8 mouse cellular contexts compared by ENCODE assay signal in the genomic region with DNA sequence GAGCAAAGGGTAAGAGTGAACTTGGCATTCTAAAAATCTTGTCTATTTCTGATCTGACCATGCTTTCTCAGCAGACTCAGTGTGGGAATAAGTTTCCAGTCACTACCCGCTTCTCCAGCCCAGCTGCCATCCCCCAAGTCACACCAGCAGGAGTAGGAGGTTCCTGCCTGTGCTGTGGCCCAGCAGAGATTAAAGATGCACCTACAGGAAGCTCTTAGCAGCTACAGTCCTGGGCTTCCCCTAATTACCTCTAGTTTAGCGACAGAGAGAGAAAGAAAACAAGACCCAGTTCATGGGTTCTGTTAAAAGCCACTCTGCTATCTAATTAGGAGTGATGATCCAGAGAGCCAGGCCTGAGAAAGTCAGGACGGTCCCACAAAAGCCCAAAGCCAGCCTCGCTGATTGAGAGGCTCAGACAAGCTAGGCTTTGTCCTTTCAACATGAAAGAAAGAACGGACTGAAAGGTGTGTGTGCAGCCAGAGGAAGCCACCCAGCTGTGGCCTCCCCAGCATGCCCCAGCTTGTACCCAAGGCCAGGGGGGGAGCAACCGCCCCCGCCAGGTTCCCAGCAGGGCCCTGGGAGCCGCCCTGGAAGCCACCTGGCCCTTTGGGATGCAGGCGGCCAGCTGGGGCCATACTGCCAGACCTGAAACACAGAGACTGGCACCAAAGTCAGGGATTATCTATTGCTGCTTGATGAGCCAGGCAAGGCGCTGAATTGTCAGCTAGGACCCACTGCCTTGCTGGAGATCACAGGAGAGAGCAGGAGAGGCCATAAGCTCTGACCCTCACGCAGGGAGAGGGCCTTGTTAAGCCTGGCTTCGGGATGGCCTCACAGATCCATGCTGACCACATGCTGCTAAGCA. TPM values are rescaled to one million over a fixed set of nuclear protein-coding genes. Genes with fewer than 3 reads are reported as not detected.
DNase-seq lines count a peak whose midpoint lies in the region; ATAC-seq lines count a peak whose summit lies in the region.
"Had no signal": no experiment of that assay in that cellular context is flagged by ENCODE, and none has a peak within 500 bp of the region (broad histone marks: within the 10 kb centered on the region; RNA-seq: fewer than 3 reads in every experiment).

No protein-coding gene starts in this region.

- DNase-seq in thymus, postnatal 4 days, result peak; percentile 45
- DNase-seq in thymus, postnatal 25 days, result no peak
- peak; percentile 57 for DNase-seq in limb, embryonic 10.5 days (ENCODE audit: low spot score)
- no peak for DNase-seq in gastrocnemius, postnatal 10 days
- DNase-seq in ovary, adult 18-20 months (ENCODE audit: low spot score), result no peak
- DNase-seq: liver, embryonic 13.5 days had no signal

- no peaks in the 10 kb centered on the region for H3K9me3 ChIP-seq in forebrain, embryonic 12.5 days
- H3K9me3 ChIP-seq in limb, embryonic 10.5 days (replicated peaks), result no peaks in the 10 kb centered on the region
- no peaks in the 10 kb centered on the region for H3K9me3 ChIP-seq in stomach, embryonic 16.5 days (replicated peaks; ENCODE audit: control insufficient read depth, low read length)
- H3K9me3 ChIP-seq: liver, embryonic 13.5 days had no signal

- H3K4me1 ChIP-seq in forebrain, embryonic 12.5 days, result peaks cover 78% of the 10 kb centered on the region
- peaks cover 96% of the 10 kb centered on the region for H3K4me1 ChIP-seq in limb, embryonic 10.5 days
- peaks cover 49% of the 10 kb centered on the region for H3K4me1 ChIP-seq in stomach, embryonic 16.5 days (ENCODE audit: control insufficient read depth, insufficient read depth, low read length)

- H3K27ac ChIP-seq in forebrain, embryonic 12.5 days, result peak overlapping the region; percentile 81
- peak overlapping the region; percentile 91 for H3K27ac ChIP-seq in limb, embryonic 10.5 days
- H3K27ac ChIP-seq in stomach, embryonic 16.5 days (ENCODE audit: low read length), result peak overlapping the region; percentile 72
- H3K27ac ChIP-seq: liver, embryonic 13.5 days had no signal

- peak overlapping the region; percentile 18 for H3K9ac ChIP-seq in forebrain, embryonic 12.5 days
- peak overlapping the region; percentile 79; the same call in 1 of the 2 replicates for H3K9ac ChIP-seq in stomach, embryonic 16.5 days (ENCODE audit: low read length)
- H3K9ac ChIP-seq: liver, embryonic 13.5 days had no signal

- peaks cover 95% of the 10 kb centered on the region for H3K27me3 ChIP-seq in forebrain, embryonic 12.5 days
- H3K27me3 ChIP-seq in limb, embryonic 10.5 days (ENCODE audit: low read depth, poor library complexity, severe bottlenecking), result peaks cover 51% of the 10 kb centered on the region
- H3K27me3 ChIP-seq in stomach, embryonic 16.5 days (ENCODE audit: control insufficient read depth, insufficient read depth, low read length), result 0 out of 2 replicates have a peak, but pooled peaks cover 4% of the 10 kb centered on the region

- peak overlapping the region; percentile 49 for H3K4me3 ChIP-seq in forebrain, embryonic 12.5 days (replicated peaks)
- H3K4me3 ChIP-seq in limb, embryonic 10.5 days, result peak overlapping the region; percentile 72
- H3K4me3 ChIP-seq in stomach, embryonic 16.5 days (replicated peaks; ENCODE audit: low read length), result peak overlapping the region; percentile 68
- H3K4me3 ChIP-seq: liver, embryonic 13.5 days had no signal

- peak overlapping the region; percentile 72 for H3K4me2 ChIP-seq in forebrain, embryonic 12.5 days
- H3K4me2 ChIP-seq in stomach, embryonic 16.5 days (ENCODE audit: low read depth, low read length), result peak overlapping the region; percentile 99

- H3K36me3 ChIP-seq in forebrain, embryonic 12.5 days (replicated peaks), result no peaks in the 10 kb centered on the region
- no peaks in the 10 kb centered on the region for H3K36me3 ChIP-seq in limb, embryonic 10.5 days
- no peaks in the 10 kb centered on the region for H3K36me3 ChIP-seq in stomach, embryonic 16.5 days (ENCODE audit: control insufficient read depth, insufficient read depth, low read length)
- H3K36me3 ChIP-seq: liver, embryonic 13.5 days had no signal

- no peak for ATAC-seq in forebrain, embryonic 12.5 days (ENCODE audit: low FRiP score)
- ATAC-seq in stomach, embryonic 16.5 days (ENCODE audit: insufficient read depth, low FRiP score), result no peak

- WGBS in forebrain, embryonic 12.5 days, result 5% methylated on average over 12 of the region's 12 CpGs
- 5% methylated on average over 12 of the region's 12 CpGs for WGBS in limb, embryonic 10.5 days
- WGBS in stomach, embryonic 16.5 days, result 53% methylated on average over 12 of the region's 12 CpGs

RNA-seq across cellular contexts. Expression of gene Bmp7, which starts 2.6 kb away (rescaled TPM):
- polyA plus RNA-seq in forebrain, embryonic 12.5 days (2016; fragmentation: Nextera tagmentation; extraction: Ambion mirVana), result 9.5 and 13.2 TPM in 2 replicates
- polyA plus RNA-seq in limb, embryonic 10.5 days (2016; fragmentation: Nextera tagmentation; extraction: Ambion mirVana), result 31.3 and 39.5 TPM in 2 replicates
- 15.5 and 15.7 TPM in 2 replicates for polyA plus RNA-seq in stomach, embryonic 16.5 days (2015; fragmentation: Nextera tagmentation; extraction: Ambion mirVana)
- total RNA-seq in gastrocnemius, postnatal 10 days (2021), result 1 to 10 TPM; 1.6 to 2.4 TPM

RNA-seq across cellular contexts. Expression of gene Spo11, which starts 39.9 kb away (rescaled TPM):
- 0.27 and 1.0 TPM in 2 replicates for polyA plus RNA-seq in forebrain, embryonic 12.5 days (2016; fragmentation: Nextera tagmentation; extraction: Ambion mirVana)
- 0.36 and 0.79 TPM in 2 replicates for polyA plus RNA-seq in limb, embryonic 10.5 days (2016; fragmentation: Nextera tagmentation; extraction: Ambion mirVana)
- 0.44 and 0.86 TPM in 2 replicates for polyA plus RNA-seq in stomach, embryonic 16.5 days (2015; fragmentation: Nextera tagmentation; extraction: Ambion mirVana)
- not detected for total RNA-seq in gastrocnemius, postnatal 10 days (2021)

Comparison
In these comparisons a context has a peak if more than half of its experiments do, and no peak if none do; other contexts are left out.
1. DNase-seq: peak in thymus, postnatal 4 days (single experiment) and limb, embryonic 10.5 days (single experiment); none in thymus, postnatal 25 days (single experiment), gastrocnemius, postnatal 10 days (single experiment) and ovary, adult 18-20 months (single experiment).
2. Peak in every context shown above with its lines, with median percentiles within 50 percentile points of each other: H3K27ac ChIP-seq and H3K4me3 ChIP-seq.